Mouse (Mus musculus): ENCODE data around the gene Adat3. TPM values are rescaled to one million over a fixed set of nuclear protein-coding genes. Genes with fewer than 3 reads are reported as not detected.

Gene Adat3
- polyA plus RNA-seq, 1 experiment from 2014 or later, result 3.6 TPM

DNA sequence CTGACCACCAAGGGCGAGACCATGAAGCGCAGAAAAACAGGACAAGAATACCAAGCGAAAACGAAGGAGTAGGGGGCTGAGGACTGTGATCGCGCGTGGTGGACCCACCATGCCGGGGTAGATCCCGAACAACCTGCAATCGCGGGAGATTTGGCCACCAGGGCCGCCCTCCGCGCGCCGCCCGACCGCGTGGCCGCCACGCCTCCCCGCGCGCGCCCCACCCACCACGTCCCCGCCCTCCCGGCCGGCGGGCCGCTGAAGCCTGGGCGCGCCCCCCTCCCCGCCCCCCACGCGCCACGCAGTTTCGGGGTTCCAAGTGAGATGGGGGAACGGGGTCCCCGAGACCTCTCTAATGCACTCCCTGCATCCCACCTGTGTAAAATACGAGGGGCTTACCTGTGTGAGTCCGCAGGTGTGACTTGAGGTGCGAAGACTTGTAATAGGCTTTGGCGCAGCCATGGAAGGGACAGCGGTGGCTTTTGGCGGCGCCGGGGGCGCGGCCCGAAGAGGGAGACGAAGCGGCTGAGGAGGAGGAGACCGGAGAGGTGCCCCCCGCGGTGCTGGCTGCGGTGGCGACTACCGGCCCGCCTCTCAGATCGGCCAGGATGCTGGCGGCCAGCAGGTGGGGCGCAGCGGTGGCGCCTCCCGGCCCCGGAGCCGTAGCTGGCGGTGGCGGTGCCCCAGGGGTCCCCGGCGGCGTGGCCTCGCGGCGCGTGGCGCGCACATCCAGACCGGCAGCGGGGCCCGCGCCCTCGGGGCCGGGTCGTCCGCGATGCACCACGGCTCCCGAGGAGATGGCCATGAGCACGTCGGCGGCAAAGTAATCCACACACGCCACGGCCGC, 26.1 kb upstream of the Adat3 start:
- Histone ChIP-seq H3K4me3 (ENCODE audit: low read depth, low read length) (peak overlapping the region; percentile 75), H3K4me1 (ENCODE audit: control insufficient read depth, insufficient read depth, low read length) (peaks cover 24% of the 10 kb centered on the region), H3K9ac (ENCODE audit: low read length) (peak overlapping the region; percentile 79), H3K36me3 (ENCODE audit: control insufficient read depth, insufficient read depth, low read length) (no peaks in the 10 kb centered on the region), H3K4me2 (ENCODE audit: low read length) (peak overlapping the region; percentile 95), H3K9me3 (replicated peaks; ENCODE audit: control insufficient read depth, low read length) (no peaks in the 10 kb centered on the region), H3K27me3 (replicated peaks; ENCODE audit: control insufficient read depth, insufficient read depth, low read length) (no peaks in the 10 kb centered on the region), H3K27ac (ENCODE audit: low read depth, low read length) (peak overlapping the region; percentile 82)
- WGBS, result under 1% methylated on average over 66 of the region's 96 CpGs
- DNase-seq (ENCODE audit: low spot score), result peak; percentile 43
- ATAC-seq, result peak; percentile 1; the same call in 1 of the 2 replicates

DNA sequence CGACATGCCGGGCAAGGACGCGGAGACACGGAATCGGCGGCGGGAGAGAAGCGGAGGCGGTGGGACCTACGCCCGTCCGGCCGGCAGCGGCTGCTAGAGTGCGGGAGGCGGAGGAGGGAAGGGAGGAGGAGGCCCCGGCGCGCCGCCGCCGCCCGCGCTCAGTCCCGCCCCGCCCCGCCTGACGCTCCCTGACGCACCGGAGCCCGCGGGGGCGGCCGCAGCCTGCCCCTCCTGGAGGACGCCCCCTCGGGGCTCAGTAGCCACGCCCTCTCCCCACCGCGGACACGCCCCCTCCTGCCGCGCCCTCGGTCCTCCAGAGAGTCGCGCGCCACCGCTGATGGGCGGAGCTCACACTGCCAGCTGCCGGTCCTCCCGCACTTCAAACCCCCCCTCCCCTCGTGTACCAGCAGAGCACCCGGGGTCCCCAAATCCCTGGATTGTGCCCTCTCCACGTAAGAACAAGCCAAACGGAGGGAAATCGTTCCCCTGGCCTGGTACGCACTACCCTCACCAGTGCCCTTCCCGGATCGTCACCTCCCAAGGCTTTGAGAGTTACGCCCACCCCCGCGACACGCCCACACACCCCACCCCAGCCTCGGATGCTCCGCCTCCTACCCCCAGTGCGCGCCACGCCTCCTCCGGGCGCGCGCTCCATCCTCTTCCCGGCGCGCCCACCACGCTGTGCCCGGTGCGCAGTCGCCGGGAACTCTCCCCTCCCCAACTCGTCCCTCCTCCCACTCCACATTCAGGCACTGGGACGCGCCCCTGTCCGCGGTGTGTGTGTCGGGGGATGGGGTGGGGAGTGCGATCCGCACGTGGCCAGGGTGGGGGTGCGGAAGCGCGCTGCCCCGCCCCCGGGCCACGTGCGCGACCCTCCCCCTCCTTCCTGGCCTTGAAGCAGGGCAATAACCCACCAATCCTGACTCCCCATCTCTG, 25.2 kb upstream of the Adat3 start, which contains the start of gene Klf16:
TSS of gene Klf16 (minus strand) at position 127 of the 936 bp plus-strand sequence.
- H3K4me1 ChIP-seq (ENCODE audit: control insufficient read depth, insufficient read depth, low read length), result peaks cover 24% of the 10 kb centered on the region

DNA sequence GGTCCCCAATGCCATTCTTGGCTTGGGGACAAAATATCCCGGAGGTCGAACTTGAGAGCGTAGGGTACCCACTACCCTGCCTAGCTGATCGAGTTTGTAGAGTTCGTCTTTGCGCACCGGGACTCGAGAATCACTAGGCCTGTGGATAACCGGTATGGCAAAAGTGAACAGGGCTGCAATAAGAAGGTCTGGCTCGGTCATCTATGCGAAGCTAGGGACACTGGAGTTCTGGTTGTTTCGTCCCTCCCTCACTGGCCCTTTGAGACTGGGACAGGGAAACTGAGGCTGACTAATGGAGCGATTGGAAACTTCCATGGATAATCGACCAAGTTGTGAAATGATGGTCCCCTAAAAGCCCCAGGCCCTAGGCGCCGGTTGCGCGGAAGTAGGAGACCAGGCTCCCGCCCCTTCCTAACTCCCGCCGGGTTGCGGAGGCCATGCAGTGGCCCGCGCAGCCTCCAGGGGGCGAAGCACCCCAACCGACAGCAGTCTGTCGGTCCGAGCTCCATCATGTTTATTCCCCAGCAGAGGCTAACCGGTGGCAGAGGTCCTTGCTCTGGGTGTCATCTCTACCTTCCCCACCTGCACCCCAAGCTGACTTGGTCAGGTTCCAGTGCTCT, 24.4 kb upstream of the Adat3 start:
- Histone ChIP-seq H3K4me2 (ENCODE audit: low read length) (peak overlapping the region; percentile 95), H3K9me3 (replicated peaks; ENCODE audit: control insufficient read depth, low read length) (no peaks in the 10 kb centered on the region), H3K4me3 (ENCODE audit: low read depth, low read length) (peak overlapping the region; percentile 75), H3K27me3 (replicated peaks; ENCODE audit: control insufficient read depth, insufficient read depth, low read length) (no peaks in the 10 kb centered on the region), H3K36me3 (ENCODE audit: control insufficient read depth, insufficient read depth, low read length) (peaks cover 1% of the 10 kb centered on the region), H3K4me1 (ENCODE audit: control insufficient read depth, insufficient read depth, low read length) (peaks cover 24% of the 10 kb centered on the region), H3K27ac (ENCODE audit: low read depth, low read length) (peak overlapping the region; percentile 82; the same call in 1 of the 2 replicates), H3K9ac (ENCODE audit: low read length) (peak overlapping the region; percentile 79)
- peak; percentile 66 for DNase-seq (ENCODE audit: low spot score)
- peak; percentile 32; the same call in 1 of the 2 replicates for ATAC-seq
- WGBS, result under 1% methylated on average over 29 of the region's 29 CpGs

More for the DNA sequence above, 25.2 kb upstream of the Adat3 start, which contains the start of gene Klf16:
- Histone ChIP-seq H3K9ac (ENCODE audit: low read length) (peak within 1 kb of the TSS; percentile 79), H3K4me3 (ENCODE audit: low read depth, low read length) (peak within 1 kb of the TSS; percentile 75), H3K27ac (ENCODE audit: low read depth, low read length) (peak within 1 kb of the TSS; percentile 82), H3K9me3 (replicated peaks; ENCODE audit: control insufficient read depth, low read length) (no peaks in the 10 kb centered on the region), H3K27me3 (replicated peaks; ENCODE audit: control insufficient read depth, insufficient read depth, low read length) (no peaks in the 10 kb centered on the region), H3K4me2 (ENCODE audit: low read length) (peak within 1 kb of the TSS; percentile 95), H3K36me3 (ENCODE audit: control insufficient read depth, insufficient read depth, low read length) (no peaks in the 10 kb centered on the region)
- DNase-seq (ENCODE audit: low spot score) (peak; percentile 96), ATAC-seq (peak; percentile 83)
- WGBS, result under 1% methylated on average over 59 of the region's 97 CpGs

- peak overlapping the region; percentile 95; the same call in 1 of the 2 replicates for H3K4me2 ChIP-seq (ENCODE audit: low read length)
- WGBS, result 4% methylated on average over 8 of the region's 8 CpGs
- ATAC-seq, result no peak
These were observed 23.8 kb upstream of the Adat3 start for GRCm38 (mm10) chr10:80578911-80579310.

GRCm38 (mm10) chr10:80583047-80583446, 19.6 kb upstream of the Adat3 start:
- H3K4me2 ChIP-seq (ENCODE audit: low read length), result no peak overlapping the region
- ATAC-seq (no peak), DNase-seq (ENCODE audit: low spot score) (no peak)
- 0 out of 2 replicates have a peak, but pooled peaks cover 2% of the 10 kb centered on the region for H3K4me1 ChIP-seq (ENCODE audit: control insufficient read depth, insufficient read depth, low read length)
- peaks cover 18% of the 10 kb centered on the region for H3K36me3 ChIP-seq (ENCODE audit: control insufficient read depth, insufficient read depth, low read length)
- no peak overlapping the region for H3K27ac ChIP-seq (ENCODE audit: low read depth, low read length)
- no peak overlapping the region for H3K9ac ChIP-seq (ENCODE audit: low read length)
- H3K9me3 ChIP-seq (replicated peaks; ENCODE audit: control insufficient read depth, low read length), result no peaks in the 10 kb centered on the region
- H3K4me3 ChIP-seq (ENCODE audit: low read depth, low read length), result no peak overlapping the region
- H3K27me3 ChIP-seq (replicated peaks; ENCODE audit: control insufficient read depth, insufficient read depth, low read length), result no peaks in the 10 kb centered on the region
- 82% methylated on average over 5 of the region's 5 CpGs for WGBS

More at GRCm38 (mm10) chr10:80578911-80579310, 23.8 kb upstream of the Adat3 start:
- no peak overlapping the region for H3K4me3 ChIP-seq (ENCODE audit: low read depth, low read length)
- no peak overlapping the region for H3K9ac ChIP-seq (ENCODE audit: low read length)
- no peaks in the 10 kb centered on the region for H3K27me3 ChIP-seq (replicated peaks; ENCODE audit: control insufficient read depth, insufficient read depth, low read length)
- H3K4me1 ChIP-seq (ENCODE audit: control insufficient read depth, insufficient read depth, low read length), result peaks cover 19% of the 10 kb centered on the region
- H3K9me3 ChIP-seq (replicated peaks; ENCODE audit: control insufficient read depth, low read length), result no peaks in the 10 kb centered on the region
- peaks cover 8% of the 10 kb centered on the region for H3K36me3 ChIP-seq (ENCODE audit: control insufficient read depth, insufficient read depth, low read length)
- peak; percentile 67 for DNase-seq (ENCODE audit: low spot score)
- H3K27ac ChIP-seq (ENCODE audit: low read depth, low read length), result no peak overlapping the region

DNA sequence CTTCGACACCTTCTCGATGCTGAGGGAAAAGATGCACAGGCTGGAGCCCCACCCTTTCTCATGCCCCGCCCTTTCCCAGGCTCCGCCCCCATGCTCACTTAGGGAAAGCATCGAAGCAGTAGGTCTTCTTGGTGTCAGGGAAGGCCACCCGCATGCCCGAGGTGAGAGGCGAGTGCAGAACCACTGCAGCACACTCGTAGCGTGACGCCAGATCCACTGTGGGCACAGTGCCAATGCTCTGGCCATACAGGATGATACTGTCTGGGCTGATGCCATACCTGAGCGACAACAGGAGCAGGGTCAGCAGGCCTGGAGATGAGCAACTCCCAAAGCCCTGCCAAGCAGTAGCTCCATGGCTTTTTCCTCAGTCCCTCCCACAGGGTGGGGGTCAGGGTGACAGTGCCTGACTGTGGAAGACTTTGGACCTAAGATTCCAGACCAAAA, 18.6 kb upstream of the Adat3 start:
- DNase-seq (ENCODE audit: low spot score) (no peak), ATAC-seq (no peak; the same call in 1 of the 2 replicates)
- WGBS, result 73% methylated on average over 12 of the region's 12 CpGs

GRCm38 (mm10) chr10:80584642-80585552, 17.8 kb upstream of the Adat3 start:
- Histone ChIP-seq H3K4me2 (ENCODE audit: low read length) (no peak overlapping the region), H3K27me3 (replicated peaks; ENCODE audit: control insufficient read depth, insufficient read depth, low read length) (no peaks in the 10 kb centered on the region), H3K9ac (ENCODE audit: low read length) (no peak overlapping the region), H3K27ac (ENCODE audit: low read depth, low read length) (peak overlapping the region; percentile 6; the same call in 1 of the 2 replicates), H3K4me1 (ENCODE audit: control insufficient read depth, insufficient read depth, low read length) (peaks cover 9% of the 10 kb centered on the region), H3K36me3 (ENCODE audit: control insufficient read depth, insufficient read depth, low read length) (peaks cover 18% of the 10 kb centered on the region), H3K9me3 (replicated peaks; ENCODE audit: control insufficient read depth, low read length) (no peaks in the 10 kb centered on the region), H3K4me3 (ENCODE audit: low read depth, low read length) (no peak overlapping the region)
- WGBS, result 75% methylated on average over 12 of the region's 12 CpGs
- ATAC-seq (no peak), DNase-seq (ENCODE audit: low spot score) (no peak)

More for the DNA sequence above, 18.6 kb upstream of the Adat3 start:
- H3K4me1 ChIP-seq (ENCODE audit: control insufficient read depth, insufficient read depth, low read length), result peaks cover 3% of the 10 kb centered on the region
- no peak overlapping the region for H3K4me2 ChIP-seq (ENCODE audit: low read length)
- peaks cover 18% of the 10 kb centered on the region for H3K36me3 ChIP-seq (ENCODE audit: control insufficient read depth, insufficient read depth, low read length)
- H3K27ac ChIP-seq (ENCODE audit: low read depth, low read length), result no peak overlapping the region
- no peak overlapping the region for H3K4me3 ChIP-seq (ENCODE audit: low read depth, low read length)
- no peaks in the 10 kb centered on the region for H3K9me3 ChIP-seq (replicated peaks; ENCODE audit: control insufficient read depth, low read length)
- no peaks in the 10 kb centered on the region for H3K27me3 ChIP-seq (replicated peaks; ENCODE audit: control insufficient read depth, insufficient read depth, low read length)
- no peak overlapping the region for H3K9ac ChIP-seq (ENCODE audit: low read length)
